Mouse (Mus musculus) stomach, postnatal 0 days (tissue): ENCODE measurements at regions not wholly inside any gene's neighbourhood (a gene's known extent, or its start where the extent isn't known, plus 50 kb on each side); places are given as distances from the start of the nearest gene placed in this dataset.

Source experiments
- ATAC-seq: fragments of 200-750 bp; cut with Nextera tagmentation; 2 replicates; pipeline ENCODE4 v1.8.0; 2017; ENCODE audit not compliant: low FRiP score, low TSS enrichment
- DNase-seq: peaks from one replicate; pipeline ENCODE4 v3.0.0-alpha.2; 2016; ENCODE audit warnings: low spot score
- H3K27ac ChIP-seq: fragments of 300-500 bp; sonication (generic); replicated peaks from 2 replicates; pipeline ENCODE4 v1.5.1; 2014; ENCODE audit warnings: mild to moderate bottlenecking, control low read depth
- H3K27me3 ChIP-seq: fragments of 300-500 bp; sonication (generic); 2 replicates; pipeline ENCODE4 v1.6.1; 2014; ENCODE audit warnings: low read length; ENCODE audit not compliant: control insufficient read depth, insufficient read depth
- H3K36me3 ChIP-seq: fragments of 300-500 bp; sonication (generic); 2 replicates; pipeline ENCODE4 v1.6.1; 2014; ENCODE audit warnings: low read length, mixed read lengths; ENCODE audit not compliant: control insufficient read depth, insufficient read depth
- H3K4me1 ChIP-seq: fragments of 300-500 bp; sonication (generic); replicated peaks from 2 replicates; pipeline ENCODE4 v1.6.1; 2014; ENCODE audit warnings: antibody characterized with exemption; ENCODE audit not compliant: control insufficient read depth, insufficient read depth
- H3K4me2 ChIP-seq: fragments of 300-500 bp; sonication (generic); replicated peaks from 2 replicates; pipeline ENCODE4 v1.6.1; 2014; ENCODE audit warnings: low read depth, mild to moderate bottlenecking, control low read depth, moderate library complexity
- H3K4me3 ChIP-seq: fragments of 300-500 bp; sonication (generic); 2 replicates; pipeline ENCODE4 v1.5.1; 2014; ENCODE audit warnings: low read depth, low read length, control low read depth
- H3K9ac ChIP-seq: fragments of 300-500 bp; sonication (generic); 2 replicates; pipeline ENCODE4 v1.6.1; 2014; ENCODE audit warnings: mild to moderate bottlenecking, low read length, control low read depth, mixed read lengths
- H3K9me3 ChIP-seq: fragments of 300-500 bp; sonication (generic); 2 replicates; pipeline ENCODE4 v1.6.1; 2016; ENCODE audit warnings: low read length; ENCODE audit not compliant: control insufficient read depth
- CTCF ChIP-seq: IDR thresholded peaks from 2 replicates; pipeline ENCODE4 v1.5.1; 2016; ENCODE audit warnings: antibody characterized with exemption, low read depth, mild to moderate bottlenecking, moderate library complexity
- EP300 ChIP-seq: optimal IDR thresholded peaks from 2 replicates; pipeline ENCODE3; 2016; ENCODE audit warnings: antibody characterized with exemption
- WGBS: fragments of 180-500 bp; shearing (Covaris S2); extraction: QIAGEN DNeasy Blood & Tissue Kit; methylation state at CpG from one replicate; pipeline ENCODE4 v1.1.7; 2014; 5-methylcytosine and 5-hydroxymethylcytosine counted together

DNA sequence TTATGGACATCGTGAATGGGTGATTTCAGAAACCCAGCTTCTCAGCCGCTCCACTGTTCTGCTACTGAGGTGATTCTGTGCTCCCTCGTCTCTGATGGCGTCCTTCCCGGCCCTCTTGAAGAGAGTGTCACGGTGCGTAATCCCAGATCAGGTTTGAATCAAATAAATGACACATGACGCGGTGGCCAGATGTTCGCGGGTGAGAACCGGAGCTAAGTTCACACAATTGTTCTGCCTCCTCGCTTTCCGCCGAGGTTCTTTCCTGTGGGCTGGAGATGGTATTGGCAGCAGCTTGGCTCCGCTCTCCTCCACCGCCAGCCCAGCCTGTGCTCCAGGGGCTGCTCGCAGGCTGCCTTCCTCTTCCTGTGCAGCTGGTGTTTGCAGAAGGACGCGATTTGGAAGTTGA lies 142.7 kb downstream of the Kdr start:
- Histone ChIP-seq H3K27me3 (no peaks in the 10 kb centered on the region), H3K4me2 (peak overlapping the region; percentile 46), H3K4me1 (no peaks in the 10 kb centered on the region), H3K36me3 (no peaks in the 10 kb centered on the region), H3K9ac (no peak overlapping the region), H3K4me3 (peak overlapping the region; percentile 6; the same call in 1 of the 2 replicates), H3K27ac (no peak overlapping the region), H3K9me3 (no peaks in the 10 kb centered on the region)
- TF ChIP-seq CTCF (no peak), EP300 (no peak)
- WGBS = 27% methylated on average over 20 of the region's 20 CpGs
- peak; percentile 42 for DNase-seq
- peak; percentile 51; the same call in 1 of the 2 replicates for ATAC-seq

DNA sequence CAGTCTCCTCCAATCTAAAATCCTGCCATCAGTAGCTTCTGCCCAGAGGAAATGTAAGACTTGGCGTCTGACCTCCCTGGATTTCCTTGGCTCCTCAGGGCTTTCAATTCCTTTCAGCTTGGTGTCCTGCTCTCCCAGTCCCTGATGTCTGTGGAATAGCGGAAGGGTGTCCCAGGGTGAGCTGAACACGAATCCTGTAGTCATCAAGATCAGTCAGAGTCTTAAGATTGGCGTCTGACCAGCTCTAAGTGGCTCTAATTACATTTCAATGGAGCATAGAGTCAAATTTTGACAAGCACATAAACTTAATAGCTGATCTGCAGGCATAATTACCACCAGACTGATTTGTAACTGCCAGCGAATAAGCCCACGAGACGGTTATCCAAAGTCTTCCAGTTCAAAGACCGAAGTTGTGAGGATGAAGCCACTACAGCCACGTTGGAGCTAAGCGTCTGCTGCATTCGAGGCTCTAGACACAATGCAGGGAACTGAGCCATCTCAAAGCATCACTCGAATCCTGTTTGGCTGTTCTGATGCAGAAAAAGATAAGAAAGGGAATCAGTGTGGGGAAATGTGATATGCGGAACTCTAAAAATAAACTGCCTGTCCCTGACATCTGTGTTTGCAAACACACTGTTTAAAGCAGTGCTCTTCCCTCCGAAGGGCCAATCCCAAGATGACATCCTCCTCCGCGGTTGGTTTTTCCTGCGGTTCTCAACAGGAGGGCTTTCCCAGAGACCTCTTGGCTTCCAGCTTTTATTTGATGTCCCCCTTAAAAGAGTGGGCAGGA lies 143.3 kb downstream of the Kdr start:
- no peak overlapping the region for H3K27ac ChIP-seq
- peak overlapping the region; percentile 6; the same call in 1 of the 2 replicates for H3K4me3 ChIP-seq
- no peaks in the 10 kb centered on the region for H3K36me3 ChIP-seq
- H3K4me1 ChIP-seq = no peaks in the 10 kb centered on the region
- H3K9me3 ChIP-seq = no peaks in the 10 kb centered on the region
- 48% methylated on average over 17 of the region's 17 CpGs for WGBS
- DNase-seq (no peak), ATAC-seq (no peak)
- TF ChIP-seq EP300 (no peak), CTCF (no peak)
- peak overlapping the region; percentile 46 for H3K4me2 ChIP-seq
- H3K9ac ChIP-seq = no peak overlapping the region
- no peaks in the 10 kb centered on the region for H3K27me3 ChIP-seq

GRCm38 (mm10) chr5:75832341-75832740 lies 145.9 kb downstream of the Kdr start:
- Histone ChIP-seq H3K4me2 (no peak overlapping the region), H3K9me3 (no peaks in the 10 kb centered on the region), H3K4me1 (no peaks in the 10 kb centered on the region), H3K27me3 (no peaks in the 10 kb centered on the region), H3K36me3 (no peaks in the 10 kb centered on the region), H3K4me3 (no peak overlapping the region), H3K27ac (no peak overlapping the region), H3K9ac (no peak overlapping the region)
- DNase-seq (no peak), ATAC-seq (no peak)
- 78% methylated on average over 5 of the region's 5 CpGs for WGBS
- TF ChIP-seq EP300 (no peak), CTCF (no peak)

- ATAC-seq = 0 out of 2 replicates have a peak, but pooled peaks have one; percentile 12
- Histone ChIP-seq H3K4me2 (no peak overlapping the region), H3K9ac (no peak overlapping the region), H3K27ac (no peak overlapping the region), H3K9me3 (no peaks in the 10 kb centered on the region), H3K4me1 (no peaks in the 10 kb centered on the region), H3K4me3 (no peak overlapping the region), H3K27me3 (no peaks in the 10 kb centered on the region), H3K36me3 (no peaks in the 10 kb centered on the region)
- WGBS = 39% methylated on average over 6 of the region's 6 CpGs
- DNase-seq = peak; percentile 30
- TF ChIP-seq CTCF (no peak), EP300 (no peak)
Measured at GRCm38 (mm10) chr5:75829850-75830625, 148.2 kb downstream of the Kdr start.

GRCm38 (mm10) chr5:75828332-75828731 lies 149.9 kb downstream of the Kdr start:
- Histone ChIP-seq H3K9ac (no peak overlapping the region), H3K4me3 (no peak overlapping the region), H3K4me1 (no peaks in the 10 kb centered on the region), H3K4me2 (no peak overlapping the region), H3K27ac (no peak overlapping the region), H3K36me3 (no peaks in the 10 kb centered on the region), H3K9me3 (no peaks in the 10 kb centered on the region), H3K27me3 (no peaks in the 10 kb centered on the region)
- TF ChIP-seq CTCF (no peak), EP300 (no peak)
- no peak for DNase-seq
- no peak for ATAC-seq
- 83% methylated on average over 5 of the region's 5 CpGs for WGBS
